Mouse (Mus musculus) adrenal gland, adult 18-20 months (tissue): ENCODE data around the gene Col27a1. TPM values are rescaled to one million over a fixed set of nuclear protein-coding genes. Genes with fewer than 3 reads are reported as not detected.

Experiments used
- DNase-seq, 2 experiments: peaks; one replicate each; pipeline ENCODE4 v3.0.0; 2021 to 2022; ENCODE audit warnings: low spot score in 2 of 2
- long read RNA-seq, 2 experiments: library from polyadenylated mRNA; stranded (forward); transcript quantifications; one replicate each; pipeline ENCODE4 v2.0.0; 2021
- total RNA-seq, 2 experiments: library from RNA; stranded (reverse); gene quantifications; 1 replicate in 1 of 2; 2 replicates in 1 of 2; pipeline ENCODE4 v1.2.3; 2021

The Col27a1 gene
- total RNA-seq = 10 to 100 TPM; 10.6 to 15.1 TPM
- long read RNA-seq, experiment 1, partial matches to known transcripts = 0 of 1 reads
- long read RNA-seq, experiment 1, other reads (novel, unspliced or antisense) = 1 of 1 reads
- long read RNA-seq, experiment 2, partial matches to known transcripts = 1 of 1 reads
- long read RNA-seq, experiment 2, other reads (novel, unspliced or antisense) = 0 of 1 reads

GRCm38 (mm10) chr4:63213907-63214621, at the start of gene Col27a1:
Gene Col27a1 (plus strand): TSS chr4:63214004.
- no peak for DNase-seq

GRCm38 (mm10) chr4:63165636-63166035, 48.2 kb upstream of the Col27a1 start:
- DNase-seq = no peak

DNA sequence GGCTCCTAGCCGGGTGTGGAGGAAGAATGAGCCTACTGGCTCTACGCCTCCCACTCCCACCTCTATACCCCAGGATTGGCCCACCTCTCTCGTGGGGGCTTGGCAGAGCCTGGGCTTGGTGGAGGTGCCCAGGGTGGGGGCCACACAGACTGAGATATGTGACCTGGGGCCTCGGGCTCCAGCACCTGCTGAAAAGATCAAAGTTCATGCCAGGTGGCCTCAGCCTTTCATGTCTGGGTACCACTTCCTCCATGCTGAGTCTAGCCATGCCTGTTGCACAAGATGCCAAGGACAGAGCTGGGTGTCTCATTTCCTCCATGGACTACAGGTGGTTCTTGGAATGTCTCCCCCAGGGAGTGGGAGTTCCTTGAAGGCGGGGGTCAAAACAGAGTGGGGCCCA, 47.5 kb upstream of the Col27a1 start:
- DNase-seq = no peak

GRCm38 (mm10) chr4:63170061-63170460, 43.7 kb upstream of the Col27a1 start:
- no peak for DNase-seq

GRCm38 (mm10) chr4:63171122-63171521, 42.7 kb upstream of the Col27a1 start:
- DNase-seq = no peak

GRCm38 (mm10) chr4:63171969-63172685, 41.7 kb upstream of the Col27a1 start, which contains the start of gene Kif12:
Gene Kif12 (minus strand): TSS chr4:63172131.
- DNase-seq = no peak

DNA sequence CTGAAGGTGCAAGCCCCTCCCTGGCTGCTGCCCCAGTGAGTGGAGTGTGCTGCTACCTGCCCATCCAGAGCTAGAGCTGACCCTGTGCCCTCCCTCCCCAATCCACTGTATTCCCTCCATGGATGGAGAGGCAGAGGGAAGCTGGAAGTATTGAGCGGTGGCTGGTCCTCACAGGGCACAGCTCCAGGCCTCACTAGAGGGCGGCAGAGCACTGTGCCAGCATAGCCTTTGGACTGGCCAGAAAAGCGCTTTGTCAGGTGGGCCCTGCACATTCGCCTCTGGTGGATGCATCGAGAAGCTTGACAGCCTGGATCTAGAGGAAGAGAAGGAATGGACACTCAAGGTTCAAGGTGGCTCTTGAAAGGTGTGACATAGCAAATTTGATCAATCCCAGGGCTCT, 32.2 kb upstream of the Col27a1 start:
- peak; percentile 38 to 60 for DNase-seq

GRCm38 (mm10) chr4:63186281-63186870, 27.4 kb upstream of the Col27a1 start:
- no peak for DNase-seq

DNA sequence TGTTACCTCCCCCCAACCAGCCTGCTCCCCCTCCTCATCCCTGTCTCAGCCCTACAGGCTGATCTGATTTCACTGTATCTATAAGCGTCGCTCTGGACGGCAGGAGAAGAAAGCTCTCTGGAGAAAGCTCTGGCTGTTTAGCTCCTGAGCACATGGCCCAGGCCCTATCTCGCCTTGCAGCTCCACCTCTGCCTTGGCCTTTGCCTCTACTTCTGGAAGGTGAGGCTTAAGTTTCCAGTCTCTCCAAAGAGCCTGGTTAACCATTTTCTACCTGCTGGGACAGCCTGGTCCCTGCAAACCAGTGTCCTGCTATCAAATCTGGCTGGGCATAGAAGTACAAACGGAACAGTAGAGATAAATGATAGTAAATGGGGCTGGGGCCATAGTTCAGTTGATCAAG, 22.2 kb upstream of the Col27a1 start:
- DNase-seq = no peak

- no peak for DNase-seq
These were observed 19.4 kb upstream of the Col27a1 start for GRCm38 (mm10) chr4:63194366-63194765.

DNA sequence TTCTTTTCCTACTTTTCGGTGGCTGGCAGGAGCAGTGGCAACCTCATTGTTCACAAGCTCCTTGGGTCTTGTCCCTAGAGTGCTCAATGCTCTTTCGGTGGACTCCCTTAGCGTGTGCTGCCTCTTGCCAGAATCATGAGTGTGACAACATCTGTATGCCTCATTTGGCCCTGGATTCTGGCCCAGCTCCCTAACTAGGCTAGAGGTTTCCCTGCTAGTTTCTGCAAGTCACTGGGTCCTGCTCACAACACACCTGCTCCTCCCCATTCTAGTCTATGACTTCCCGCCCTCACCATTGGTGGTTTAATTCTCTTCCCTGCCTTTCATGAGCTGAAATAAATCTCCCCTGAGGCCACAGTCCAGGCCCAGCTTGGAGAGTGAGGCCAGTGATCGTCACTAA, 14.4 kb upstream of the Col27a1 start:
- DNase-seq = no peak

GRCm38 (mm10) chr4:63203874-63204273, 9.9 kb upstream of the Col27a1 start:
- no peak for DNase-seq

DNA sequence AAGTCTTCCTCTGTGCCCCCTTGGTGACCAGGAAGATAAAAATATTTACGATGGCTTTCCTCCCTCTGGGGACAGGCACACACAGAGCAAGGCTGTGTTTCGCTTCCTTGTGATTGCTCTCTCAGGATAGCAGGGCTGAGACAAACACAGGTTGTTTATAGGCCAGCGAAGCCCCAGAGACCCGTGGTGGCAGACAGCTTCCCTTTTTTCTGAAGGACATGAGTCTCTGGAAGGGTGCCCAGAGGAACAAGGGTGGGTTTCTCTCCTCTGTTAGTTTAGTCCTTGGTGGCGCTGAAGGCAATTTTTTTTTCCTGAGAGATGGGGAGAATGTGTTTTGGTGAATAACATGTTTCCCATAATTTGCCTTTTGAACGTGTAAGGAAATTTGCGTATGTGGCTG, 8.2 kb upstream of the Col27a1 start:
- DNase-seq = no peak

DNA sequence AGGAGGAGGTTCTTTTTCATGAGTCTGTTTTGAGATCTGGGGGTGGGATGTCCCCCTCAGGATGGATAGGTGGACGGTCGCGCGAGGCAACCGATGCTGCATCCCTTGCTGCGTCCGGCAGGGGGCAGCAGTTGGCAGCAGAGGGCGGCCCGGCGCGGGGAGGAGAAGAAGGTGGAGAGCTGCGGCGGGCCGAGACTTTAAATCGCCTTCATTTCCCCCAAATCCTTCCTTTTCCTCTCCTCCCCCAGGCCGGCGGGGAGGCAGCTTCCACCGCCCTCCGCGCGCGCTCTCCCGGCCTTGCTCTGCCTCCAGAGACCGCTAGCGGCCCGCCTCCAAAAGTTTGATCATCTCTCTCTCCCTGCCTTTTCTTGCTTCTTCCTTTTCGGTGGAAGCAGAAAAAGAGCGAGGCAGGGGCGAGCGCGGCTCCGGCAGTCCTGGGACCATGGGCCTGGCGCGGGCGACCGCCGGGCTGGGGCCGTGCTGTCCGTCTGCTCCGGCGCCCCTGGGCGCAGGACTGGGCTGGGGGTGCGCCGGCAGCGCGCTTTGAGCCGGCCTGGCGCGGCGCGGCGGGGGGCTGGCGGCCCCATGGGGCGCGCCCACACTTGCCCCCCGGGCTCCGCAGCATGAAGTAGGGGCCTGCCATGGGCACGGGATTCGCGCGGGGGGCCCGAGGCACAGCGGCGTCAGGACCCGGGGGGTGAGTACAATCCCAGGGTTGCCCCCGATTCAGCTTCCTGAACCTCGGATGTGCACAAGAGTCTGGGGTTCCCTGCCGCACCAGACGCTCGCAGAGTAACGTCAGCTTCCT, 1.6 kb downstream of the Col27a1 start:
- DNase-seq = peak; percentile 84 to 90

DNA sequence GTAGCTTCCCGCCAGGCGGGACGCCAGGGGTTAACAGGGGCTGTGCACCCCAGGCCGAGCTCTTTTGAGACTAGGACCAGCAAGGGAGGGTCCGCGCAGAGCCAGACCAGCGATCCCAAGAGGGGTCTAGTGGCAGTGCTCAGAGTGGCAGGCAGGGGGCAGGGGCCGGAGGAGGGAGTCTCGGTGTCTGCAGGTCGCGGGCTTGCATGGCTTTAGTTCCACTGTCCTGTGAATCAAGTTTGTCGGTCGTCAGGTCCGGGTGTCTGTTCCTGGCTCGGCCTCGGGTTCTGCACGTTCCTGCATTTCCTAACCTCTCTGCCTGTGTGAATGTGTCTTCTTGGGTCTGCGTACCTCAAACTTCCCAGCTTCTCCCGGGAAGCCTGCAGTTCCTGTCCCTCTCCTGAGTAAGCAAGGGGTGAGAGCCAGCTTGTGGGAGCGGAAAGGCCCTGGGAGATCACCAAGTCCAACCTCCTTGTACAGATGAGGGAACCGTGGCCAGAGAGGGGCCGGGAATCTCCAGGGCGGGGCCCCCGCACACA, 2.3 kb downstream of the Col27a1 start:
- DNase-seq = no peak

DNA sequence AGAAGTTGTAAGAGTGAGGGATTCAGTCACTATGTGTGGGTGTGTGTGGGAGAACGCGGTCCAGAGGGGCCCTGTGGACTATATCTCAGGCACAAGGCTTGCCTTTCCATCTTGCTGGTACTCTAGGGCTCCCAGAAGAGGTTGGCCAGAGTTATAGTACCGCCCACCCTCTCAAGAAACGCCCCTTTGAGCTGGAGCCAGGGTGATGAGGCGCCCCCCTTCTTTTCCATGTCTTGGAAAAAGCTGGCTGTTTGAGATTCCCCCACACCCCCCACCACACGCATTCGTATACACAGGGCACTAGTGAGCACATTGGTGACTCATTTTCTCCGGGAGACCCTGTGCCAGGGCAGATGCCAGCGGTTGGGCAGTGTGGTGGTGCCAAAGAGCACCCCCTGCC, 2.8 kb downstream of the Col27a1 start:
- no peak for DNase-seq

DNA sequence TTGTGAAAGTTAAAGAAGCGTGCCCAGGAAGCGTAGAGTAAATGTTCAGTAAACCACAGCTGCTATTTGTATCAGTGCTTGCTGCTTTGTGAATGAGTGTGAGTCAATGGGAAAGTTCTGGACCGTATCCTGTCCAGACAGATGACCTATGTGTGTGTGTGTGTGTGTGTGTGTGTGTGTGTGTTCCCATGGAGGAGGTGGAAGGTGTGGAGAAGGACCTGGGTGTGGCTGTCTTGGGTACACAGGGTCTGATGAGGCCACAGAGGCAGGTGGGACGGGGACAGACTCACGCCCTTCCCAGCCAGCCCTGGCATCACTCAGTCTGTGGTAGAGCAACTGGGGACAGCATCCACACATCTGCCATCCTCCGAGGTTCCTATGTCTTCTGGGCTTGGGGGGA, 3.7 kb downstream of the Col27a1 start:
- no peak for DNase-seq

GRCm38 (mm10) chr4:63219059-63219458, 5.3 kb downstream of the Col27a1 start:
- DNase-seq = no peak

DNA sequence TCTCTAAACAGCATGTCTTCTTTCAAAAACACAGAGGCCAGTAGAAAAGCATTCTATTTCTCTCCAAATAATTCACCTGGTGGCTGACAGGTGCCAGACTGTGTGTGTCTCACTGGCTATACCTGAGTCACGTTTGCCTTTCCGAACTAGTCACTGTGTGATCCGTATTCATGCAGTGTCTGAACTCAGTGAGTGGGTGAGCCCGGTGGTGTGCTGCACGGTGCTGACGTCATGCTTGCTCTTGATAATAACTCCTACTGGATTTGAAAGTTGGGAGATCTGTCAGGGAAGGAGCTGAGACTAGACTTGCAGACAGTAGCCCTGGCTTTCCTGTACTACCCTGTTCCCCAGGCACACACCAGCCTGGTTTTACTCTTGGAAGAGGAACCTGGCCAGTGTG, 5.8 kb downstream of the Col27a1 start:
- DNase-seq = no peak

GRCm38 (mm10) chr4:63221096-63221958, 7.5 kb downstream of the Col27a1 start:
- no peak for DNase-seq
